Mouse (Mus musculus) gastrocnemius, adult 8-10 months (tissue): ENCODE results near the gene Csnk2b. TPM values are rescaled to one million over a fixed set of nuclear protein-coding genes. Genes with fewer than 3 reads are reported as not detected.
"Not testable (repeated sequence)": the region's sequence is repeated elsewhere in the genome, so short reads cannot be mapped to it uniquely, and the experiment has no call there.

Source experiments
- DNase-seq, 2 experiments: peaks; one replicate each; pipeline ENCODE4 v3.0.0; 2022; ENCODE audit warnings: low spot score in 2 of 2
- total RNA-seq, 4 experiments: library from RNA; stranded (reverse); gene quantifications; 2 replicates each; pipeline ENCODE4 v1.2.4; 2022

The Csnk2b gene
- total RNA-seq, 4 experiments from 2014 or later: 169 to 216 (median 180) TPM

DNA sequence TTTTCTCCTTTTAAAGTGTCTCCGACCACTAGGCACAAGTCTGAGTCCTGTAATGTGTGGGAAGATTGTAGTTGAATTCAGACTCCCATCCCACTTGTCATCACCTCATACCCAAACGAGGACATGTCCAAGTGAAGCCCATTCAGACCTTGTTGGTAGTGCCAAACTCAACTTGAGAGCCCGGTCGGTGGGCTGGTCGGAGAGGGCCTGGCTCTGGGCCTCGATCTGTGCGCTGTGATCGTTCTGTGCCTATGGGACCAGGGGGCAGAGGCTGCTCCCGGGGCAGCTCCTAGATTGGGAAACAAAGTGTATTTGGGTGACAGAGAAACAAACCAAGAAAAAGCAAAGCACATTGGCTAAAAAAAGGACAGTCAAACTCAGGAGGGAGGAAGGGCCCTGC lies 31.2 kb upstream of the Csnk2b start:
- DNase-seq: no peak

DNA sequence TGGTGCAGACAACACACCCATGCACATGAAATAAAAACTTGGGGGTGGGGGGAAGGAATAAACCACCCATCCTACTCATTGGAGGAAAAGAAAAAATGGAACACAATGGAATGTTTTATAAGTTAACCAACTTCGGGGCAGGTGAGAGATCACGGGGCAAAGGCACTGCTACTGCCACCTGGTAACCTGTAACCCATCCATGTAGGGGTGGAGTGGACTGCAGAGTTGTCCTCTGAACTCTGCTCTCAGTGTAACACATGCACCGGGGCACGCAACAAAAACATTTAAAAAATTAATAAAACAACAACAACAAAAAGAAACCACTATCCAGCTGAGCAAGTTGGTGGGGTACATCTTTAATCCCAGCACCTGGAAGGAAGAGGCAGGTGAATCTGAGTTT lies 30.3 kb upstream of the Csnk2b start:
- DNase-seq: no peak

DNA sequence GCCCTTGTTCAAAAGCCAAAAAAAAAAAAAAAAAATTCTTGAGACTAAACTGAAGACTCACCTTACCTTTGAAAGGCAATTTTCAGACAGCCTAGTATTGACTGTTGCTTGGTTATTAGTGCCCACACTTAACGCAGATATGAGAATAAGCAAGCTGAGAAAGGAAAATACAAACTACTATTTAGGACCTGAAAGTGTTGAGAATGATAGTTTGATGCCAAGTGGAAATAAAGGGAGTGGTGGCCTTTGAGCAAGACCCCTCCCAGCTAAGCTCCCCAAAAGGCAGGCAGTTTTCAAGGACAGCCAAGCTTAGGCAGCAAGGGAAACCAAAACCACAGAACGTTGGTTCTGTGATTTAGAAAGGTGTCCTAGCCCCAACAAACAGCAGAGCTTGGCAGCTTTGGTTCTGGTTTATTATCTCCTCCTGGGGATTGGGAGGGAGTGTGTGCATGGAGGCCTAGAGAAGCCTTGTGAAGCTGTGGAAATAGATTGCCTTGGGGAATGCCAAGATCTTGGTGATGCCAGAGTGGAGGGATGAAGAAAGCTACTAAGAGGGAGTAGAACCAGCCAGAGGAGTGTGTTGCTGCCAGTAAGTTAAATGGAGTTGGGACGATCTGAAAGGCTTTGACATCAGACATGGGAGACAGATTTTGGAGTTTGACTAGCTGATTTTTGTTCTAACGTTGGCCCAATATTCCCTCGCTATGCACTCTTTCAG lies 26.2 kb upstream of the Csnk2b start:
- DNase-seq: no peak

DNA sequence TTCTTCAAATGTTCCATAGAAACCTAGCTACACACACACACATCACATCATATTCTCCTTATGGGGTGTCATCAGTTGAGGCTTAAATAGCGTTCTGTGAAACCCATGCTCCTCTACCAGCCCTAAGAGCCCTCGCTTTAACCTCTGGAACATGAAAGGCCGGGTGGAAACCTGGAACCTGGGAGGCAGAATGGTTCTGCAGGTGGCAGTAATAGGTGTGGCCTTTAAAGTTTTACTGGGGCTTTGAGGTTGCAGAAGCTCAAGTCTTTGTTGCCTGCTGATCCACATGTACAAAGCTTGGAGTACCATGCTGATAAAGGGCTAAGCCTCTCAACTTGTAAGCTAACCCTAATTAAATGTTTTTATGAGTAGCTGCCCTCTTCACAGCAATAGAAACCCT lies 25.5 kb upstream of the Csnk2b start:
- no peak for DNase-seq

DNA sequence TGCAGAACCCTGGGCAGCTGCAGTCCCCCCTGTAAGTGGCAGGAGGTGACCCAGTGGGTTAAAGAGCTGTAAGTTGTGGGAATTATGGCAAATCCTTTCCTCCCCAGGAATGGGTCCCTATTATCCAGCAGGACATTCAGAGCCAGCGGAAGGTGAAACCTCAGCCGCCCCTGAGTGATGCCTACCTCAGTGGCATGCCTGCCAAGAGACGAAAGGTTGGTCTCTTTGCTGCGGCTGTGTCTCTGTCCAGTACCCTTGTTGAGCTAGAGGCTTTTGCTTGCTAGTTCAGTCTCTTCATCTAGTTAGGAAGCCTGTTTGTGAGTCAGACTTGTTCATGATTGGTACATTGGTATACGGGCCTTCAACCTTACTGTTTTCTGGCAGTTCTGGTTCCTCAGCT lies 24.3 kb upstream of the Csnk2b start:
- no peak for DNase-seq

DNA sequence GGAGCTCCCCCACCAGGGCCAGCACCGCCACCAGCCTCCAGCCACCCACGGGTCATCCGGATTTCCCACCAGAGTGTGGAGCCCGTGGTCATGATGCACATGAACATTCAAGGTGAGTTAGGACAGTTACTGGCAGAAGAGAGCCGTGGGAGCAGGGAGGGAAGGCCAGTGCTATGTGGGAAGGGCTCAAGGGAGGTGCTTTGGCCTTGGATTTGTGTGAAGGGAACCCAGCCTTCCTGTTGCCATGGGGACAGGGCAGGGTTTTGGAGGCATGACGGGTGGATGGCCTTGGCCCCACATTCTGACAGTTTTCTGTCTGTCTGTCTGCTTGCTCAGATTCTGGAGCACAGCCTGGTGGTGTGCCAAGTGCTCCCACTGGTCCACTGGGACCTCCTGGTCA lies 20.1 kb upstream of the Csnk2b start:
- DNase-seq: no peak

DNA sequence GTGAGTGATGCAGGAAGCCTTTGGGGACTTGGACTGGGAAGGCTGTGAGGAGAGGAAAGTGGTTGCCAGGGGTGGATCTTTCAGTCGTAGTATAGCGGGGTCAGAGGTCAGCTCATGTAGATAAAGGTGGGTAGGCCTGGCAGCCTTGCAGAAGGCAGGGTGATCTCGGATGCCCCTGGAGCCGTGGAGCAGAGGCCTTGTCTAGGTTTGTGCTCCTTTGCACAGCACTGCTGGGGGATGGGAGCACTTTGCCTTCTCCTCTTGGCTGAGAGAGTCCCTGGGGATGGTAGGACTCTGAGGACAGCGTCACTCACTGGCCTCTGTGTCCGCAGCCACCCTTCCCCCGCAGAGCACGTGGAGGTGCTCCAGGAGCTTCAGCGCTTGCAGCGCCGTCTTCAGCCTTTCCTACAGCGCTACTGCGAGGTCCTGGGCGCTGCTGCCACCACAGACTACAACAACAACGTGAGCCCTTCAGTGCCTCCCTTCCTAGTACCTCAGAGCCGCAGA lies 18.7 kb upstream of the Csnk2b start:
- no peak for DNase-seq

DNA sequence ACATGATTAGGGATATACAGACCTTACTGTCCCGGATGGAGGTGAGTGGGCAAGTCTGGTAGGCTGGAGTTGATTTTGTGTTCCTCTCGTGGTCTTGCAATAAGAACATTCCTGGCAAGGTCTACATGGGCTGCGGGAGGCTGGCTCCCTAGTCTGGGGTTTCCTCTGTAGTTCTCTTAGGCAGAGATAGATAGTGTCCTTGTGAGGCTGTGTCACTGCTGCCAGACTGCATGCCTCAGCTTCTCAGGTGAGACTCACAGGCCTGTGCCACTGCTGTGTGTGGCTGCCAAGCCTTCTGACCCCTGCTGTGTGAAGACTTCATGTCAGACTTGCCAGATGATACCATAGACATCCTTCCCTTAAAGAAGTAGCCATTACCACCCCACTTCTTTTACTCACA lies 17.4 kb upstream of the Csnk2b start:
- DNase-seq: no peak

DNA sequence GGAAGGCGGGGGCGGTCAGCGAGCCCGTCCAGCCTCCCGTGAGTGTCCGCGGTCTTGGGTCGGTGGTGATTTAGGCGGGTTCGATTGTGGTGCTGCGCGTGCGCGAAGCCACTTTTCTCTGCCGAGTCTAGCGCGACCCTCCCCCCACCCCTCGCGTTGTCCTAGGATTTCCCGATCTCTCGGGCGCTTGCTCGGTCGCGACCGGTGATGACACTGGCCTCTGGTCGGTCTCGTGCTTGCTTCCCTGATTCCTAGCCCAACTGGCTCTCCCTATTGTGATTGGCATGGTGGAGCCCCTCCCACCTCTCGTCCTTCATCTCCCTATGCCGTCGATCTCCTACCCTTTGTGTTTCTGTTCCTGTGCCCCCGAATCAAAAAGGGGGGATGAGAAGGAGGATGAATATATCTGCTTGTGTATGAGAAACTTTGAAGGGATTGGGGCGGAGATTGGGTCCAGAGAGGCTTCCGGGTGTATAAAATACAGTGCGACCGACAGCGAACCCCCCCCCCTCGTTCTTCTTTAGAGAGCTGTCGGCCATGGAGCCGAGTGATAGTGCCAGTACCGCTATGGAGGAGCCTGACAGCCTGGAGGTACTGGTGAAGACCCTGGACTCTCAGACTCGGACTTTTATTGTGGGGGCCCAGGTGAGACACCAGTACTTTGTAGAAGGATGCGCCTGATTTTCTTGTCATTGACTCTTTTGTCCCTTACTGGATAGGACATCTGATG lies 13.9 kb upstream of the Csnk2b start:
- no peak for DNase-seq

DNA sequence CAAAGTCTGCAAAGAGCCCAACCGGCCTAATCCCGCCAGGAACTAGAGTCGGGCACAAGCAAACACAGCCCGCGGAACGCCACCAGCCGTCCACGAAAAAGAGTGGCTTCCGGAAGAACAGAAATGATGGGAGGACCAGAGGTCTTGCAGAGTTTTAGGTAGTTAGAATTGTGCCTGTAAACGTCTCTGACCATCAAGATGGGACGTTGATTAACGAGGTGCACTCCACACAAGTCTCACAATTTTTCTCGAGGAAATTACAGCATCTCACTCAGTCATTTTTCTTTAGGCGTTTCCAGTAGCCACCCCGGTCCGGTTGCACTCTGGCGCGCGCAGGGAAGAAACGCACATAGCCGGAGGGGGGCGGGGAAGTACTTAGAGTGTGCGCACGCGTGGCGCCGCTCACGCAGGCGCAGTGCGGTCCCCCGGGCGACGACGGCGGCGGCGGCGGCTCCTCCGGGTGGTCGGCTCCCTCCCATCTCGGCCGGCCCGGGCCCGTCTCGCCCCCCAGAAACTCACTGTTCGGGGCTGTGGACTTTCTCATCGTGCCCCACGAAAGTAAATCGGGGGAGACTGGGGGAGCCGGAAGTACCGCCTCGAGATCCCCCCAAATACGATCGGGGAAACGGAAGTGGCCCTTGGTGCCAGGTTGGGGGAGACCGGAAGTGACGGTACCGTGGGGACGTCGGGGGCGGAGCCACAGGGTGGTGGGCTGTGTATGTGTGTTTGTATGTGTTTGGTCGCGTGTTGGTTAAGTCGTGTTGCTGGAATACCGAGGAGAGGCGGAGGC lies 13.1 kb upstream of the Csnk2b start, which contains the start of gene Bag6:
Gene Bag6 (plus strand): TSS at position 378 of the 790 bp plus-strand sequence.
- DNase-seq: peak; percentile 93 to 94

DNA sequence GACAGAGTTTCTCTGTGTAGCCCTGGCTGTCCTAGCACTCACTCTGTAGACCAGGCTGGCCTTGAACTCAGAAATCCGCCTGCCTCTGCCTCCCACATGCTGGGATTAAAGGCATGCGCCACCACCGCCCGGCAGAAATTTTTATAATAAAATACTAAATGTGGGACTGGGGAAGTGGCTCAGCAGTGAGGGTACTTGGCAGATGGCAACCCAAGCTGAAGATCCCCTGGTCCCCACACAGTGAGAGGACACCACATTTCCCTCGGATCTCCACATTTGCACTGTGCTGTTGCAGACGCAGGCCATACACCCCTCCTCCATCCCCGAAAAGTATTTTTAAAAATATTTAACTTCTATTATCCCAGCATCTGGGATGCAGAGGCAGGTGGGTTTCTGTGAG lies 11.7 kb upstream of the Csnk2b start:
- no peak for DNase-seq

DNA sequence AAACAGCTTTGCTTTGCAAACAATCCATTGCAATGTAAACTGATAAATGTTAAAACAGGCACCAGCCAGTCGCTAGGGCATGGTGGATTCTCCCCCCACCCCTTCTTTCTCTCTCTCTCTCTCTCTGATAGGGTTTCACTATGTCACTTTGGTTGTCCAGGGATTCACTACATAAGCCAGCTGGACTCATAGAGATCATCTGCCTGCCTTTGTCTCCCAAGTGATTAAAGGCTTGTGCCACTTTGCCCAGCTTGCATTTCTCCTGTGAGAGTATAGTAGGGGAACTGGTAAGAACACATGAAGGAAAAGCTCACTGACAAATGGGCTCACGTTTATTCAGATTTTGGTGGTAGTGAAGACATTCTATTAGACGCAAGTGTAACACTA lies 10.3 kb upstream of the Csnk2b start:
- DNase-seq: no peak

DNA sequence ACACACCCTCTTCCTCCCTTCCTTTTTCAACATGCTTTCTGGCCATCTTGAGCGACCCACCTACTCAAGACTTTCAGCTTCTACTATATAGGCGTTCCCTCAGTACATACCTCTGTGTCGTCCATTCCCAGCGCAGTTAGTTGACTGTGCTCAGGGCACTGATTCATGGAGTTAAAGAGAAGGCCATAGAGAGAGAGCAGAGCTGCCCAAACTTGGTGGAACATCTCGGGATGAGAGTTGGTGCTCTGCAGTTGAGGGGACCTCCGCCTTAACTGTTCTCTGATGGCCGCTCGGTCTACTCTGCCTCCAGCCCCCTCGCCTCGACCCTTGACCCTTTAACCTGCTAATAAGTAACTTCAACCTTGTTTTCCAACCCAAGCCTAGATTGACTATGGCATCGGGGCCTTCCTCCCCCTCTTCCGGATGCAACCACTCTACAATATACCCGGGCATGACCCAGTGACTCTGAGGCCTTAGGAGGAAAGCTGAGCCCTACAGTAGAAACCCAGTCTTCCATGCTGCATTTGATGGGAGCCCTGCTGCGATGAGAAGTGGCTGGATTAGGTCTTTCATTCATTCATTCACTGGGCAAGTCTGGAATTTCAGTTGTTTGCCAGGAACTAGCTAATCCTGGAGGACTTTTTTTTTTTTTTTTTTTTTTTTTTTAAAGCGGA lies 9.8 kb upstream of the Csnk2b start, which contains the start of gene Apom:
Gene Apom (minus strand): TSS at position 551 of the 674 bp plus-strand sequence.
- DNase-seq: no peak

DNA sequence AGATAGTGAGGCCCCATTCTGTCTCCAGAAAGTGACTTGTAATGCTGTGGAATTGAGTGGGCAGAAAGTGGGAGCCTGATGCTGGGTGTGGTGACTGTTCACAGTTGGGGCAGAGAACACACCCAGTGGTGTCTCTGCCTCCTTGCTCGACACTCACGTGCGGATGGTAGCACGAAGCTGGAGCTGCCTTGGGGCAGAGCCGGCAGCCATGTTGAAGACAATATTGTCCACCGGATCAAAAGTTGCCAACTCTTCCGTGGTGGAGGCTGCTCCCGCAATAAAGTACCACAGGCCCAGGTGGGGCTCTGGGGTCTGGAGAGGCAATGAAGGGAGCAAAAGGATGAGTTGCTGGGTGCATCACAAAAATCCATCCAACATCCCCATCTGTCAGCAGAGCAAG lies 9.2 kb upstream of the Csnk2b start:
- DNase-seq: no peak

DNA sequence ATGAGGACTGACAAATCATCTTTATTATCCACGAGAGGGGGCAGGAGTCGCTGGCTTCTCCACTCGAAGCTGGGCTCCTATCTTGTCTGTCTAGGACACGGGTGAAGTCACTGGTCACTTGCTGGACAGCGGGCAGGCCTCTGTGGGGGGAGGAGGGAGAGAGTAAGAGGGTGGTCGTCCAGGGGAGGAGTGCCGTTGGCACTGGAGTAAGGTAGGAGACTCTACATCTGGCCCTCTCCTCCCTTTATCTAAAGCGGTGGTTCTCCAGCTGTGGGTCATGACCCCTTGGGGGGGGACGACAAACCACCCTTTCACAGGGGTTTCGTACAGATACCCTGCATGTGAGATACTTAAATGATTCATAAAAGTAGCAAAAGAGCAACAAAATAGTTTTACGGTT lies 7.1 kb upstream of the Csnk2b start:
- DNase-seq: no peak

DNA sequence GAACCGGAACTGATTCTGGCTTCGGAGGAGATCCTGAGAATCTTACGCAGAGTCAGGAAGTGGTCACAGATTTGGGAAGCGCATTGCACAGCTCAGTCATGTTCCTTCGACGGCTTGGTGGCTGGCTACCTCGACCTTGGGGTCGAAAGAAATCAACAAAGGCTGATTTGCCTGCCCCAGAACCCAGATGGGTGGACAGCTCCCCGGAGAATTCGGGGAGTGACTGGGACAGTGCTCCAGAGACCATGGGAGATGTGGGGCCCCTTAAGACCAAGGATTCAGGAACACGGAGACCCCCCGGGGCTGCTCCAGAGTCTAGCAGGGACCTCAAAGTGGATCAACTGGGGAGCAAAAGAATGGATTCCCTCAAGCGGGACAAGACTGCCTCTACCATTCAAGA lies 5.2 kb upstream of the Csnk2b start:
- no peak for DNase-seq

DNA sequence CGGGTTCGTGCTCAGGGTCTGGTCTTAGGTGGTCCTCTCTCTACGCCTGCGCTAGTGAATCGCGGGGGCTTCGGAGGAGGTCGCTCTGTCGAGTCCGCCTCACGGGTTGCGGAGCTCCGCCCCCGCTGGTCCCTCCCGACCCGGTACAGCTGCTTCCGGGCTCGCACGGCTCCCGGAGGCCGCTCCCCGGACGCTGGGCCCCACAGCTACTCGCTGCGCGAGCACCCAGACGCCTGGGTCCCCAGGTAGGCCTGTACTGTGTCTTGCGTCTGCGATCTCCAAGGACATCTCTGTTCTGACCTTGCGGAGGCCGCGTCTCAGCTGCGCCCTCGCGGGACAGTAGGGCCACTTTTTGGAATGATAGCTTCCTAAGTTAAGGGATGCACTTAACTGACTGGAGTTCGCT lies 4.4 kb upstream of the Csnk2b start, which contains the start of gene D17H6S53E:
Gene D17H6S53E (plus strand): TSS at position 168 of the 406 bp plus-strand sequence.
- DNase-seq: peak; percentile 54 to 67

DNA sequence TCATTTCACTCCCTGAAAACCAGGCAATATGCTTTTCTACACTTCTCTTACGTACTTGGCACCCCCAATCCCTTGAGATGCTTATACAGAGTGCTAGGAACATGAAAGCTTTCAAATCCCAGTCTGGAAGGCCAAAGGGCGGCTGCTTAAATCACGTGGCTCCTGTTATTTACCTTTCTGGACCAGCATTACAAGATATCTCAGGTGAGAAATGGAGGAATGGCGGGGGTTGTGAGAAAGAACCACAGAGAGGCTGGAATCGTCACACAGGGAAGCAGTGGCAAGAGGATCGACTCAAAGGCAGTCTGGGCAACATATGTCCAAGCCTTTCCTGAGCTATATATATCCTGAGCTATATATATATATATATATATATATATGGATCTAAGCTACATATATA lies 3.7 kb upstream of the Csnk2b start:
- no peak for DNase-seq

DNA sequence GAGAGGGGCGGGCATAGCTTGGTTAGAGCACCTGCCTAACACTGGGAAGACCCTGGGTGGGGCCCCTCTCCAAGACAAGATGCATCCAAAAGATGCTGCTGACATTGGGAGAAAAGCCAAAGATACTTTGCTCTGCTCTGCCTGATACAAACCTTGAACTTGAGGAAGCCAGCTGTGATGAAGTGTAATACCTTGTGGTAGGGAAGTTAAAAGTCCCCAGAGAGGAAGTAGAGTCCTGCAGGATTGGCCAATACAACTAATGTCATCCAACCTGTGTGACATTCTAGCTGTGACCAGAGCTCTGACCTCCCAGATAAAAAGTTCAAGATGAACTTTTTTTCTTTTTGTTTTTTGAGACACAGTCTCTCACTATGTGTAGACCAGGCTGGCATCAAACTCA lies 3.2 kb upstream of the Csnk2b start:
- no peak for DNase-seq

DNA sequence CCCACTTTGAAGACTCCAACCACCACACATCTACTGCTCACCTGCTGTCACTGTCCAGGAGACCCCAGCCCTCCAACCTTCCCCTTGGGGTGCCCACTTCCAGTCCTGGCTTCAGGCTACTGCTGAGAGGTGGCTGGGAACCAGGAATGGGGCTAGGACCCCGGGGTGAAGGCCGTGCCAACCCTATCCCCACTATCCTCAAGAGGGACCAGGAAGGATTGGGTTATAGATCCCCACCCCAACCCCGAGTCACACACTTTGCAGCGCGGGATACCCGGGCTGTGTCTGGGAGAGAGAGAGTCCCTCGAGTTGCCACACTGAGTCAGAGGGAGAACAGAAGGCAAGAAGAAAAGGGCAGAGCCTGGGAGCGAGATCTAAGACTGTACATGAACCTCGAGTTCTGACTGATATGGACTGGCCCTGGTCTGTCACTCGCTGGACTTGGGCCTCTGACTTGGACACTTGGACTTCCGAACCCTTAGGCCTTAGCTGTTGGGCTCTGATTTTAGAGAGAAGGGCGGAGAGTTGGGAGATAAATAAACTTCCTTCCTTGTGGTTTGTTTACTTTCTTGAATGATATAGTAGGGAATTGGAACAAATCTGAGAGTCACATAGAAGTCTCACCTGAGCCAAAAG lies 2.5 kb upstream of the Csnk2b start:
- not testable (repeated sequence) for DNase-seq

DNA sequence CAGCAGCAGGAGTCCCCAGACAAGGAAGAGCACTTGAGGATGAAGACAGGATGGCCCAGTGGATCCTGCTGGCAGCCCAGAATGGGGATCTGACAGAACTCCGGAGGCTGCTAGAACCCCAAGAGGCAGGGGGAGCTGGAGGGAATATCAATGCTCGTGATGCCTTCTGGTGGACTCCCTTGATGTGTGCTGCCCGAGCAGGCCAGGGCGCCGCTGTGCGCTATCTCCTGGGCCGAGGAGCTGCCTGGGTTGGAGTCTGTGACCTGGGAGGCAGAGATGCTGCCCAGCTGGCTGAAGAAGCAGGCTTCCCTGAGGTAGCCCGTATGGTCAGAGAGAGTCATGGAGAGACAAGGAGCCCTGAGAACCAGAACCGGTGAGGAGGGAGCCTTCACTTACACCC lies 1.4 kb upstream of the Csnk2b start:
- not testable (repeated sequence) for DNase-seq
